Mouse (Mus musculus) liver, embryonic 12.5 days (tissue): ENCODE results near the gene Cd300c2. TPM values are rescaled to one million over a fixed set of nuclear protein-coding genes. Genes with fewer than 3 reads are reported as not detected.
"Not testable (repeated sequence)": the region's sequence is repeated elsewhere in the genome, so short reads cannot be mapped to it uniquely, and the experiment has no call there.

Source experiments
- ATAC-seq: fragments of 200-750 bp; cut with Nextera tagmentation; 2 replicates; pipeline ENCODE4 v1.8.0; 2017; ENCODE audit warnings: moderate number of reproducible peaks, mild to moderate bottlenecking, moderate library complexity
- H3K27ac ChIP-seq: fragments of 300-500 bp; sonication (generic); 2 replicates; pipeline ENCODE4 v1.5.1; 2016; ENCODE audit warnings: mild to moderate bottlenecking
- H3K27me3 ChIP-seq: fragments of 300-500 bp; sonication (generic); replicated peaks from 2 replicates; pipeline ENCODE4 v1.6.1; 2016; ENCODE audit warnings: mild to moderate bottlenecking, moderate library complexity
- H3K36me3 ChIP-seq: fragments of 300-500 bp; sonication (generic); 2 replicates; pipeline ENCODE4 v1.6.1; 2016; ENCODE audit warnings: mild to moderate bottlenecking, moderate library complexity
- H3K4me1 ChIP-seq: fragments of 300-500 bp; sonication (generic); 2 replicates; pipeline ENCODE4 v1.6.1; 2016
- H3K4me2 ChIP-seq: fragments of 300-500 bp; sonication (generic); 2 replicates; pipeline ENCODE4 v1.6.1; 2016; ENCODE audit warnings: mild to moderate bottlenecking, moderate library complexity
- H3K4me3 ChIP-seq: fragments of 300-500 bp; sonication (generic); 2 replicates; pipeline ENCODE4 v1.5.1; 2016; ENCODE audit warnings: mild to moderate bottlenecking, moderate library complexity
- H3K9ac ChIP-seq: fragments of 300-500 bp; sonication (generic); 2 replicates; pipeline ENCODE4 v1.6.1; 2016; ENCODE audit warnings: mild to moderate bottlenecking, moderate library complexity
- H3K9me3 ChIP-seq: fragments of 300-500 bp; sonication (generic); replicated peaks from 2 replicates; pipeline ENCODE4 v1.6.1; 2016; ENCODE audit warnings: mild to moderate bottlenecking, moderate library complexity
- WGBS: fragments of 180-500 bp; shearing (Covaris S2); methylation state at CpG from one replicate; pipeline ENCODE4 v1.1.7; 2016; ENCODE audit not compliant: insufficient replicate concordance; 5-methylcytosine and 5-hydroxymethylcytosine counted together
- polyA plus RNA-seq: library from polyadenylated mRNA; unstranded; fragments of >200 nt; fragmentation: Nextera tagmentation; extraction: Ambion mirVana; gene quantifications from 2 replicates; pipeline ENCODE4 v1.2.1, GENCODE M21; 2016

Cd300c2 gene
- polyA plus RNA-seq, result 3.0 and 3.4 TPM in 2 replicates

DNA sequence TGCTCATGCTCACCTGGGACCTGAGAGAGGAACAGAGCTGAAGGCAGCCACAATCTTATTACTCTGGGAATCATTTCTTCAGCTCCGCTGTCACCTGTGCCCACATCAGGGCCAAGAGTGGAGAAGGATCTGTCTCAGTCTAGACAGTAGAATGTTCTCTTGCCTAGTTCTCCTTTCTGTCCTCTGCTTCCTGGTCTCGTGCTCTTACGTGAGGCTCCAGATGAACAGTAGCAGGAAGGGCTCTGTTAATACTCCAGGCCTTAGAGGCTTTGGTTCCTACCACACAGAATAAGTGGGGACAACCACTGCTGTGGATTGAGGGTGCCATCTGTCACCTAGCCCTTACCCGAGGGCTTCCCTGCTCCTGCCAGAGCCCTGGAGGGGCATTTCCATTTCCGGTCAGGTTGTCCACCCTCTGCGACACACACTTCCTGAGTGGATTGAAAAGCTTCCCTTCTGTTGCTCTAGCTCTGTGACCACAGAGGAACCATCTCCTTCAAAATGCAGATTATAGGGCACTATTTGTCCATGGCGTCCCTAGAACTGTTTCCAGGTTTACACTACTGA lies at the start of gene Cd300c2:
TSS of gene Cd300c2 (minus strand) at position 407 of the 567 bp plus-strand sequence.
- Histone ChIP-seq H3K4me3 (no peak within 1 kb of the TSS), H3K4me2 (no peak within 1 kb of the TSS), H3K9ac (no peak within 1 kb of the TSS), H3K4me1 (no peaks in the 10 kb centered on the region), H3K36me3 (no peaks in the 10 kb centered on the region), H3K9me3 (no peaks in the 10 kb centered on the region), H3K27ac (no peak within 1 kb of the TSS), H3K27me3 (no peaks in the 10 kb centered on the region; the same call in 1 of the 2 replicates)
- no peak for ATAC-seq
- 37% methylated on average over 7 of the region's 7 CpGs for WGBS

DNA sequence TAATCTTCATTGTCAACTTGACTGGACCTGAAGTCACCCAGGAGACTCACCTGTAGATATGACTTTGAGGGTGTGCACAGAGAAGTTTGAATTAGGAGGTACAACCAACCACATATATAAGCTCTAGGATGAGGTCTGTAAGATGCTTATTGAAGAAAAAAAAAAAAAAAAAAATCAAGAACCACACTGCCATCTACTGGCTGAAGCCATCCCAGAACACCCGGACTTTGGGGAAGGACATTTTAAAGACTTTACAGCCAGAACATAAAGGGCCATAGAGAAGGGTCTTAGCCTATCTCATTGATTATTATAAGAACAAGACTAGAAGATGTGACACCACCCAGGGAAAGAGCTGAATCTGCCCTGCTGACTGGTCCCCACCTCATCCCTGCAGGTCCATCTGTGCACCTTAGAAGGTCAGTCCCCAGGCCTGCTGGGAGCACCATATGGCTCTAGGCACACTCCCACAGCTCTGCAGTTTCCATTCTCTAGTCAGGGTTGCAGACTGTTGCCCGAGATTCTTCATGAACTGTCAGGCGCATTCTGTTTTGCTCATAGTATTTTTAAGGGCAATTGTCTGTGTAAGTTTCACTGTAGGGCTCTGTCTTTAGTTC lies 47.7 kb upstream of the Cd300c2 start:
- 32% methylated on average over 3 of the region's 3 CpGs for WGBS
- no peak for ATAC-seq

GRCm38 (mm10) chr11:115048259-115048658 lies 46.6 kb upstream of the Cd300c2 start, which contains the start of gene Cd300ld3:
TSS of gene Cd300ld3 (minus strand) at chr11:115048409.
- Histone ChIP-seq H3K36me3 (no peaks in the 10 kb centered on the region), H3K27ac (no peak within 1 kb of the TSS), H3K4me3 (no peak within 1 kb of the TSS), H3K9me3 (no peaks in the 10 kb centered on the region), H3K4me2 (no peak within 1 kb of the TSS), H3K4me1 (no peaks in the 10 kb centered on the region), H3K9ac (no peak within 1 kb of the TSS), H3K27me3 (no peaks in the 10 kb centered on the region)
- WGBS, result 45% methylated on average over 2 of the region's 2 CpGs
- no peak for ATAC-seq

More for the DNA sequence above, 47.7 kb upstream of the Cd300c2 start:
- Histone ChIP-seq H3K4me1 (no peaks in the 10 kb centered on the region), H3K27me3 (no peaks in the 10 kb centered on the region), H3K36me3 (no peaks in the 10 kb centered on the region), H3K27ac (no peak overlapping the region), H3K4me2 (no peak overlapping the region), H3K4me3 (no peak overlapping the region), H3K9ac (no peak overlapping the region), H3K9me3 (no peaks in the 10 kb centered on the region)

GRCm38 (mm10) chr11:115037669-115038068 lies 36.0 kb upstream of the Cd300c2 start, which contains the start of gene Cd300ld5:
TSS of gene Cd300ld5 (minus strand) at chr11:115037769.
- H3K36me3 ChIP-seq, H3K4me2 ChIP-seq, H3K9ac ChIP-seq, H3K4me3 ChIP-seq, H3K27me3 ChIP-seq, H3K4me1 ChIP-seq, H3K9me3 ChIP-seq, ATAC-seq, H3K27ac ChIP-seq: not testable (repeated sequence)
- no CpG with 5 or more reads among the region's 6 CpGs for WGBS

- H3K9me3 ChIP-seq, ATAC-seq, H3K27ac ChIP-seq, H3K36me3 ChIP-seq, H3K27me3 ChIP-seq, H3K9ac ChIP-seq, H3K4me2 ChIP-seq, H3K4me3 ChIP-seq, H3K4me1 ChIP-seq: not testable (repeated sequence)
- WGBS, result no CpG with 5 or more reads among the region's 6 CpGs
Observed at GRCm38 (mm10) chr11:115026912-115027311, 25.2 kb upstream of the Cd300c2 start, which contains the start of gene Cd300ld4. TSS of gene Cd300ld4 (minus strand) at chr11:115027012.

GRCm38 (mm10) chr11:115016093-115016492 lies 14.4 kb upstream of the Cd300c2 start, which contains the start of gene Cd300ld2:
TSS of gene Cd300ld2 (minus strand) at chr11:115016193.
- not testable (repeated sequence) for H3K4me3 ChIP-seq, ATAC-seq, H3K4me2 ChIP-seq, H3K4me1 ChIP-seq, H3K36me3 ChIP-seq, H3K27ac ChIP-seq, H3K27me3 ChIP-seq, H3K9ac ChIP-seq, H3K9me3 ChIP-seq
- WGBS, result no CpG with 5 or more reads among the region's 7 CpGs

- Histone ChIP-seq H3K4me2 (no peak overlapping the region), H3K4me3 (no peak overlapping the region), H3K27ac (no peak overlapping the region), H3K9me3 (no peaks in the 10 kb centered on the region), H3K4me1 (no peaks in the 10 kb centered on the region), H3K9ac (no peak overlapping the region), H3K36me3 (no peaks in the 10 kb centered on the region), H3K27me3 (no peaks in the 10 kb centered on the region; the same call in 1 of the 2 replicates)
- 28% methylated on average over 5 of the region's 5 CpGs for WGBS
- ATAC-seq, result no peak
Observed at GRCm38 (mm10) chr11:115004070-115004469, 2.4 kb upstream of the Cd300c2 start.

GRCm38 (mm10) chr11:114989793-114990192 lies 11.9 kb downstream of the Cd300c2 start, which contains the start of gene Cd300ld:
TSS of gene Cd300ld (minus strand) at chr11:114989922.
- Histone ChIP-seq H3K4me2 (no peak within 1 kb of the TSS), H3K4me1 (no peaks in the 10 kb centered on the region), H3K9me3 (no peaks in the 10 kb centered on the region), H3K9ac (no peak within 1 kb of the TSS), H3K36me3 (no peaks in the 10 kb centered on the region), H3K4me3 (no peak within 1 kb of the TSS), H3K27ac (no peak within 1 kb of the TSS), H3K27me3 (no peaks in the 10 kb centered on the region)
- 41% methylated on average over 4 of the region's 4 CpGs for WGBS
- ATAC-seq, result no peak

- H3K4me3 ChIP-seq, result no peak overlapping the region
- no peak for ATAC-seq
- H3K27ac ChIP-seq, result no peak overlapping the region
- H3K36me3 ChIP-seq, result no peaks in the 10 kb centered on the region
- WGBS, result 58% methylated on average over 4 of the region's 4 CpGs
- H3K4me1 ChIP-seq, result no peaks in the 10 kb centered on the region
- no peaks in the 10 kb centered on the region for H3K27me3 ChIP-seq
- H3K9me3 ChIP-seq, result peaks cover 21% of the 10 kb centered on the region
- H3K4me2 ChIP-seq, result no peak overlapping the region
- no peak overlapping the region for H3K9ac ChIP-seq
Observed at GRCm38 (mm10) chr11:114981866-114982265, 19.8 kb downstream of the Cd300c2 start.

GRCm38 (mm10) chr11:114972726-114973125 lies 29.0 kb downstream of the Cd300c2 start:
- peaks cover 19% of the 10 kb centered on the region for H3K9me3 ChIP-seq
- H3K9ac ChIP-seq, result no peak overlapping the region
- 80% methylated on average over 10 of the region's 10 CpGs for WGBS
- no peak overlapping the region for H3K27ac ChIP-seq
- H3K36me3 ChIP-seq, result no peaks in the 10 kb centered on the region
- no peak for ATAC-seq
- no peak overlapping the region for H3K4me3 ChIP-seq
- H3K4me2 ChIP-seq, result no peak overlapping the region
- H3K4me1 ChIP-seq, result no peaks in the 10 kb centered on the region
- no peaks in the 10 kb centered on the region for H3K27me3 ChIP-seq

DNA sequence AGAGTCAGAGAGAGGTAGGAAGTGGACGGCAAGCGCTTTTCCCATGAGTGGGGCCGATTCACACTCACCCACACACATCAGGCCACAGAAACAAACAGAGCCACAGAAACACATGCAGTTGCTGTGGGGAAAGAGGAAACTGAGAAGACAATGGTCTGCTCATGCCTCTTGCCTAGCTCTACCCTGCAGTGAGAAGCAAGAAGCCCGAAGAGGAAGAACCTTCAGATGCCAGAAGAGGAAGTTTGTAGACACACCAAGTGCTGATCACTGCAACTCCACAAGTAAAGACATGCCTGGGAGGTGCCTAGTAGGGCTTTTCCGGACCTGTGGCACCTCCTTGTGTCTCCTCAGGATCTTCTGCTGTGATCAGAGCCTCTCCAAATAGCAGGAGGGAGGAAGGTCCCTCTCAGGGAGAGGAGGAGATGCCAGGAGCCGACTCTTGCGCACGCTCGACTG lies 32.9 kb downstream of the Cd300c2 start, which contains the start of gene Cd300c:
TSS of gene Cd300c (minus strand) at position 406 of the 456 bp plus-strand sequence.
- no peak within 1 kb of the TSS for H3K4me3 ChIP-seq
- no peaks in the 10 kb centered on the region for H3K27me3 ChIP-seq
- no peak for ATAC-seq
- peaks cover 10% of the 10 kb centered on the region; the same call in 1 of the 2 replicates for H3K9me3 ChIP-seq
- H3K27ac ChIP-seq, result no peak within 1 kb of the TSS
- no peak within 1 kb of the TSS for H3K9ac ChIP-seq
- no peak within 1 kb of the TSS for H3K4me2 ChIP-seq
- no peaks in the 10 kb centered on the region for H3K36me3 ChIP-seq
- H3K4me1 ChIP-seq, result no peaks in the 10 kb centered on the region
- WGBS, result 55% methylated on average over 9 of the region's 9 CpGs

DNA sequence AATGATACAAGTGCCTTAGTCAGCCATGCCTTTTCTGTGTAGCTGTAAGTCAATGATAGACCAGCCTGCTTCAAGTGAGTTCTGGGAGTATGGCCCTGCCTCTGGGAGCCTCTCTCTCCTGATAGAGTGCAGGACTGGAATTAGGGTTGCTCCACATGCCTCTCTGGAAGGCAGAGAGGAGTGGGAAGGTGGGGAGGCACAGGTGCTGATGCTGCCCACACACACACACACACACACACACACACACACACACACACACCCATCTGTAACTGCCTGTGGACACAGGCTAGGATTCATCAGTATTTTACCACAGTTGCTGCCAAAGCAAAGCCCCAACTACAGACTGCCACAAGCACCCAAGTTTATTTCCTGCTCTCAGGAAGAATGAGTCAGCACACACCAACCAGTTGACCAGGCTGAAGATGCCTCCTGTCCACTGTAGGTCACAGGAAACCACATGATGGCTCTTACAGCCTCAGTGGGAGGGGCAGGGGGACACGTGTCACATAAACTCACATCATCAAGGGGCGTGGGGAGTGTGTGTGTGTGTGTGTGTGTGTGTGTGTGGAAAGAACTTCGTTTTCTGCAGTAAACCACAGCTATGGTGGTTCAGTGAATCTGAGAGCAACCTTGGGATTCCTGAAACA lies 36.4 kb downstream of the Cd300c2 start:
- 10% methylated on average over 3 of the region's 3 CpGs for WGBS
- H3K4me1 ChIP-seq, result peaks cover 11% of the 10 kb centered on the region
- no peak overlapping the region for H3K9ac ChIP-seq
- no peaks in the 10 kb centered on the region for H3K27me3 ChIP-seq
- H3K4me2 ChIP-seq, result no peak overlapping the region
- H3K9me3 ChIP-seq, result no peaks in the 10 kb centered on the region
- no peak overlapping the region for H3K27ac ChIP-seq
- H3K36me3 ChIP-seq, result no peaks in the 10 kb centered on the region
- H3K4me3 ChIP-seq, result no peak overlapping the region
- no peak for ATAC-seq
